Mouse (Mus musculus) C2C12 (cell line): ENCODE measurements around the gene Nat8. TPM values are rescaled to one million over a fixed set of nuclear protein-coding genes. Genes with fewer than 3 reads are reported as not detected.

ENCODE experiments used
- H3K27me3 ChIP-seq: one replicate; pipeline ENCODE4 v1.6.1; 2011; ENCODE audit not compliant: control insufficient read depth, insufficient read depth, insufficient read length
- H3K36me3 ChIP-seq: one replicate; pipeline ENCODE4 v1.6.1; 2011; ENCODE audit not compliant: control insufficient read depth, insufficient read depth
- H3K4me3 ChIP-seq: one replicate; pipeline ENCODE4 v1.5.1; 2011; ENCODE audit warnings: mild to moderate bottlenecking, control low read depth; ENCODE audit not compliant: poor library complexity, insufficient read depth, severe bottlenecking
- H3K79me2 ChIP-seq: one replicate; pipeline ENCODE4 v1.6.1; 2011; ENCODE audit not compliant: control insufficient read depth, insufficient read depth
- H3K79me3 ChIP-seq: one replicate; pipeline ENCODE4 v1.6.1; 2011; ENCODE audit warnings: low read depth, control low read depth
- H3ac ChIP-seq: one replicate; pipeline ENCODE3; 2011; ENCODE audit warnings: low read depth; ENCODE audit not compliant: control insufficient read depth, insufficient read length
- CEBPB ChIP-seq: IDR thresholded peaks from one replicate; pipeline ENCODE4 v1.6.1; 2011; ENCODE audit warnings: low read depth, mild to moderate bottlenecking, control low read depth, moderate library complexity
- CTCF ChIP-seq: IDR thresholded peaks from one replicate; pipeline ENCODE4 v1.5.1; 2011; ENCODE audit not compliant: control insufficient read depth, insufficient read depth, insufficient read length
- FOSL1 ChIP-seq: IDR thresholded peaks from one replicate; pipeline ENCODE4 v1.8.0; 2011; ENCODE audit warnings: mild to moderate bottlenecking, low read length; ENCODE audit not compliant: poor library complexity, insufficient read depth, severe bottlenecking
- MAX ChIP-seq: IDR thresholded peaks from one replicate; pipeline ENCODE4 v1.6.1; 2011; ENCODE audit warnings: mild to moderate bottlenecking, control low read depth
- MYOD1 ChIP-seq: IDR thresholded peaks from one replicate; pipeline ENCODE4 v1.6.1; 2011; ENCODE audit warnings: low read depth; ENCODE audit not compliant: control insufficient read depth, insufficient read length
- MYOG ChIP-seq: IDR thresholded peaks from one replicate; pipeline ENCODE4 v1.6.1; 2011; ENCODE audit not compliant: control insufficient read depth, insufficient read length; ENCODE audit errors: extremely low read depth
- USF1 ChIP-seq: IDR thresholded peaks from one replicate; pipeline ENCODE4 v1.6.1; 2011; ENCODE audit warnings: low read depth, mild to moderate bottlenecking, control low read depth, moderate library complexity
- polyA plus RNA-seq: library from polyadenylated mRNA; unstranded; fragments of >200 nt; fragmentation: generic; extraction: Trizol; gene quantifications from one replicate; pipeline ENCODE4 v1.2.1, GENCODE M21; 2012; ENCODE audit warnings: missing spikeins

Nat8 gene
- polyA plus RNA-seq, 1 experiment = not detected

DNA sequence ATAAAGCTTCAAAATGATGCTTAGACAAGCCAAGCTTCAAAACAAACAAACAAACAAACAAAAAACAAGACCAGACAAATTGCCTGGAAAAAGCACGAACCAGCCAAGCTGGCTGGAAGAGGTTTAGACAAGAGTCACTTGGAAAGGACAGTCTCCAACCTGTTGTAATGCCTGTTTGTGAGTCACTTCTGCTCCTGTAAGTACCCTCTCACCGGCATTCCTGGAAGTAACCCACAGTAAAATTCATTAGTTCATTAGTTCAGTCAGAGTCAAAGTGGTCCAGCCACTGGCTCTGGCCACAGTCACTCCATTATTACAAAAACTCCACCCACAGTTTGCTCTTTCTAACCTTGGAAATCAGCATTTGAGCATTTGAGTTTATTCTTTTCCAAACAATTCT, 32.0 kb upstream of the Nat8 start:
- Histone ChIP-seq H3K27me3 (peaks cover 15% of the 10 kb centered on the region), H3K4me3 (no peak overlapping the region), H3K79me3 (no peaks in the 10 kb centered on the region), H3K36me3 (no peaks in the 10 kb centered on the region), H3ac (no peak overlapping the region), H3K79me2 (no peaks in the 10 kb centered on the region)
- TF ChIP-seq MYOD1 (no peak), FOSL1 (no peak), USF1 (no peak), MAX (no peak), CTCF (no peak), MYOG (no peak), CEBPB (no peak)

DNA sequence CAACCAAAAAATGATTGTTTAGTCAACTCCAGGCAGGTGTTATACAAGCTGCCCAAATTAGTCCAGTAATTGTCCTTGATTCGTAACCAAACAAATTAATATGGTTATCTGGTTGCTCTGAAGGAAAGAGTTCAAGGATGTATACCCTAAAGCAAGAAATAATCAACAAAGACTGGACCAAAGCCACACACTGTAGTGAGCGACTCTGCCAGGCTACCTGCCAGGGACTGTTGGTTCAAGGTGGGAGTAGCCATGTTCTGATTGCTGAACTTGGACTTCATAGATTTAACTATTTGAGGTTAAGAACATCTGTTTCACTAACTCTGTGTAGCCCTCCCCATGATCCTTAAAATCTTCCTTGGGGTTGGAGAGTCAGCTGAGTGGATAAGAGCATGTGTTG, 31.3 kb upstream of the Nat8 start:
- H3K4me3 ChIP-seq = no peak overlapping the region
- TF ChIP-seq CEBPB (no peak), CTCF (no peak), MYOD1 (no peak), MAX (no peak), FOSL1 (no peak), MYOG (no peak)
- no peaks in the 10 kb centered on the region for H3K79me2 ChIP-seq
- no peaks in the 10 kb centered on the region for H3K36me3 ChIP-seq
- H3K27me3 ChIP-seq = peaks cover 11% of the 10 kb centered on the region
- H3ac ChIP-seq = no peak overlapping the region
- H3K79me3 ChIP-seq = no peaks in the 10 kb centered on the region

DNA sequence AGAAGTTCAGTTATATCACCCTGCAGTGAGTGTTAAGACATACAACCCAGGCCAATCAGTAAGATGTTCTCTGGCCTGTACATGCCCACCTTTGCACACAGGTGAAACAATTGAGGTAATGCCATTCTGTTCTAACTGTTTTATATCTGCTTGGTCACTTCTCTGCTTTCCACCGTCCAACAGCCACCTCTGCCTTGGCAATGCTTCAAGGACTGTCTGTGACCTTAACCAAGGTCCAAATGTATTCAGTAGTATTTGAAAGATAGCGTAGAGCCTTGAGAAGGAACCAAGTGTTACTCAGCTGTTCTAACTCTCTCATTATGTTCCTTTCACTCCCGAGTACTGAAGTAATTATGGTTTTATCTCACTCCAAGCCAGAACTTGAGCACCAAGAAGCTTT, 30.7 kb upstream of the Nat8 start:
- Histone ChIP-seq H3K4me3 (no peak overlapping the region), H3K27me3 (peaks cover 11% of the 10 kb centered on the region), H3ac (no peak overlapping the region), H3K79me3 (no peaks in the 10 kb centered on the region), H3K36me3 (no peaks in the 10 kb centered on the region), H3K79me2 (no peaks in the 10 kb centered on the region)
- TF ChIP-seq MYOD1 = no peak
- TF ChIP-seq MAX = no peak
- TF ChIP-seq CEBPB = no peak
- TF ChIP-seq FOSL1 = no peak
- TF ChIP-seq MYOG = no peak
- TF ChIP-seq USF1 = no peak
- no peak for TF ChIP-seq CTCF

DNA sequence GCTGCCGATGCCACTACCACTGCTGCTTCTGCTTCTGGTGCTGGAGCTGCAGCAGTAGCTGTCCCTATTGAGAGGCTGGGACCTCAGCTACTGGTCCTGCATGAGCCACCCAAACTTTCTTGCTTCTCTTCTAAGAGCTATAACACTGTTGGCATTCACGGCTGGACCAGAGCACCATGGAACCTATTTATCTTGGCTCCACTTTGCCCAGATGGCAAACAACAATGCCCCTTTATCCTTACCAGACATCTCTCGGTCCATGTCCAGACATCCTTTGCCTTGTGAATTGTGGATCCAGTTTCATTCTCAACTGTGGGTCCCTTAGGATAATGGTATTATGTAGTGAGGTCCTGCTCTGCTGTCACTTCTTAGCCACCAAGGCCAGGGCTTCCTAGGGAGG, 29.4 kb upstream of the Nat8 start:
- no peak overlapping the region for H3ac ChIP-seq
- no peaks in the 10 kb centered on the region for H3K36me3 ChIP-seq
- no peak for TF ChIP-seq FOSL1
- TF ChIP-seq MYOG = no peak
- TF ChIP-seq MYOD1 = no peak
- TF ChIP-seq CTCF = no peak
- no peak for TF ChIP-seq MAX
- TF ChIP-seq CEBPB = no peak
- no peak for TF ChIP-seq USF1
- H3K27me3 ChIP-seq = peaks cover 13% of the 10 kb centered on the region
- H3K4me3 ChIP-seq = no peak overlapping the region
- H3K79me2 ChIP-seq = no peaks in the 10 kb centered on the region
- H3K79me3 ChIP-seq = no peaks in the 10 kb centered on the region

DNA sequence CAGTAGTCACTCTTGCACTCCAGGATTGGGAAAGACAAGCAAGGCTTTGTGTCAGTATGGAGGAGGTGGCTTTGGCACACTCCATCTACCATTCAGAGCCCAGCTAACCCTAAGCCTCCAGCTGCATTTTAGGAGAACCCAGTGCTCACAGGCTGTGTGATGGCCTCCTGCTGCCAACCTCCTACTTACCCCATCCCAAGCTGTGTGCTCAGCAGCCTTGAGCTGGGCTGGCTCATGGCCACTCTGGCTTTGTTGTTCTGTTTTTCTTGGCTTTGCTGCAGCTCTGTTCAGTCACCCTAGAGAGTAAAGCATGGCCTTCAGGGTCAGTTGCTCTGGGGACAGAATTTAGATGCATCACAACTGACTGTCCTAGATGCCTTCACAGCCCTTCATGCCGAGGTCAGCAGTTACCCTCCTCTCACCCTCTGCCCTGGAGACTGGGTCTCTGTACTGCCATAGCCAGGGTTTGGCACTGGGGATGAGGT, 24.4 kb upstream of the Nat8 start:
- H3K27me3 ChIP-seq = peaks cover 13% of the 10 kb centered on the region
- no peak overlapping the region for H3K4me3 ChIP-seq
- TF ChIP-seq FOSL1 (no peak), CEBPB (no peak), MYOD1 (no peak), USF1 (no peak), CTCF (no peak), MYOG (no peak), MAX (no peak)
- H3K79me2 ChIP-seq = no peaks in the 10 kb centered on the region
- H3K79me3 ChIP-seq = no peaks in the 10 kb centered on the region
- H3ac ChIP-seq = no peak overlapping the region
- no peaks in the 10 kb centered on the region for H3K36me3 ChIP-seq

DNA sequence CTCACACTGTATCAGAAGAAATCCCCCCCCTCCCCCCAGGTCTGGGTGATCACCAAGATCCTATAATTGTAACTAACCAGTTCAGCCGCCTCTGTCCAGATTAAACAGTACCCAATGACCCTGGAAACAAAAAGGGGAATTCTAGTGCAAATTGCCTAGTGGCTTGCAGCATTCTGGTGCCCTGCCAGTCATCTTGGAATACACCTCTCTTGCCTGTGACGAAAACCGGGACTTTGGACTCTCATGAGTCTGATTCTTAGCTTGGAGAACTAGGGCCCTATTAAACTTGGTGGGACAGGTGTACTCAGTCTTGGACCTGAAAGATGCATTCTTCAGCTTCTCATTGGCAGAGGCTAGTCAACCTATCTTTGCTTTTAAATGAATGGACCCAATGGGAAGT, 21.6 kb upstream of the Nat8 start:
- H3K36me3 ChIP-seq = no peaks in the 10 kb centered on the region
- no peaks in the 10 kb centered on the region for H3K79me2 ChIP-seq
- no peak overlapping the region for H3ac ChIP-seq
- H3K27me3 ChIP-seq = peaks cover 20% of the 10 kb centered on the region
- no peak overlapping the region for H3K4me3 ChIP-seq
- TF ChIP-seq CTCF (no peak), MYOD1 (no peak), MYOG (no peak)
- no peaks in the 10 kb centered on the region for H3K79me3 ChIP-seq
